ENCODE assay signal across 9 mouse cellular contexts in genomic region chr15:102471727-102472126, GRCm38 (mm10). TPM values are rescaled to one million over a fixed set of nuclear protein-coding genes. Genes with fewer than 3 reads are reported as not detected.
A peak's percentile ranks its signal among the peaks of the same experiment; 100 is the strongest.
DNase-seq lines count a peak whose midpoint lies in the region; ATAC-seq and TF ChIP-seq lines count a peak whose summit lies in the region.
"Had no signal": no experiment of that assay in that cellular context is flagged by ENCODE, and none has a peak within 500 bp of the region (broad histone marks: within the 10 kb centered on the region; RNA-seq: fewer than 3 reads in every experiment).

No protein-coding gene starts in this region.

- no peak for TF ChIP-seq CTCF in bone marrow macrophage, adult 2 months (IDR thresholded peaks at IDR 0.05; ENCODE audit: low read depth, low read length)

- H3K27ac ChIP-seq in heart, embryonic 14.5 days (replicated peaks in 1 of 2; ENCODE audit: control insufficient read depth in 1 of 2, insufficient read depth in 1 of 2, low read depth in 2 of 2, low read length in 2 of 2), result no peak overlapping the region; a peak in 1 of 4 replicates
- peak overlapping the region; percentile 33; the same call in 1 of the 2 replicates for H3K27ac ChIP-seq in bone marrow macrophage, adult 2 months (ENCODE audit: insufficient read depth, low read depth, low read length)
- H3K27ac ChIP-seq in hindbrain, embryonic 14.5 days, result no peak overlapping the region
- H3K27ac ChIP-seq in midbrain, embryonic 12.5 days (replicated peaks), result no peak overlapping the region

- H3K4me1 ChIP-seq in heart, embryonic 14.5 days (ENCODE audit: control insufficient read depth in 2 of 2, insufficient read depth in 2 of 2, low read length in 2 of 2), result peaks cover 2 to 18% of the 10 kb centered on the region in 2 experiments; a peak in 3 of 4 replicates
- peaks cover 6% of the 10 kb centered on the region for H3K4me1 ChIP-seq in bone marrow macrophage, adult 2 months (ENCODE audit: control insufficient read depth, insufficient read depth, low read length)
- peaks cover 16% of the 10 kb centered on the region for H3K4me1 ChIP-seq in hindbrain, embryonic 14.5 days (replicated peaks; ENCODE audit: control insufficient read depth, insufficient read depth, low read length)
- H3K4me1 ChIP-seq in midbrain, embryonic 12.5 days, result peaks cover 16% of the 10 kb centered on the region

- peaks cover 40% of the 10 kb centered on the region for H3K36me3 ChIP-seq in heart, embryonic 14.5 days (ENCODE audit: control insufficient read depth, insufficient read depth, low read length)
- peaks cover 34% of the 10 kb centered on the region for H3K36me3 ChIP-seq in hindbrain, embryonic 14.5 days (replicated peaks; ENCODE audit: control insufficient read depth, insufficient read depth)
- H3K36me3 ChIP-seq in midbrain, embryonic 12.5 days, result peaks cover 34% of the 10 kb centered on the region

- ATAC-seq in heart, embryonic 14.5 days (ENCODE audit: insufficient number of reproducible peaks, insufficient read depth, low FRiP score, low read depth), result no peak
- ATAC-seq in hindbrain, embryonic 14.5 days (ENCODE audit: low FRiP score), result no peak
- ATAC-seq in midbrain, embryonic 12.5 days (ENCODE audit: low FRiP score, low read depth), result no peak

- peak overlapping the region in 1 of 2 experiments; percentile 92; a peak in 2 of 4 replicates for H3K4me3 ChIP-seq in heart, embryonic 14.5 days (ENCODE audit: control insufficient read depth in 1 of 2, insufficient read depth in 1 of 2, low read depth in 1 of 2, low read length in 2 of 2)
- H3K4me3 ChIP-seq in bone marrow macrophage, adult 2 months (ENCODE audit: insufficient read depth, low read length), result peak overlapping the region; percentile 28; the same call in 1 of the 2 replicates
- peak overlapping the region; percentile 60 for H3K4me3 ChIP-seq in hindbrain, embryonic 14.5 days (replicated peaks; ENCODE audit: low read length)
- peak overlapping the region; percentile 74 for H3K4me3 ChIP-seq in midbrain, embryonic 12.5 days

- DNase-seq in heart, adult 8-10 months (ENCODE audit: low spot score), result no peak
- DNase-seq in hindbrain, embryonic 14.5 days (ENCODE audit: low spot score), result no peak
- DNase-seq in embryo, embryonic 10 days (ENCODE audit: low spot score), result no peak
- no peak for DNase-seq in left cerebral cortex, postnatal 14 days (ENCODE audit: low spot score in 2 of 2)
- no peak for DNase-seq in spleen, adult 18-20 months
- DNase-seq: cerebellum, adult 9-11 months had no signal

- no peak for TF ChIP-seq POLR2A in bone marrow macrophage, adult 2 months (IDR thresholded peaks at IDR 0.05; ENCODE audit: borderline replicate concordance, low read depth, low read length)

- peak overlapping the region; percentile 98 for H3K9ac ChIP-seq in heart, embryonic 14.5 days (ENCODE audit: low read length)
- H3K9ac ChIP-seq in hindbrain, embryonic 14.5 days, result peak overlapping the region; percentile 80
- H3K9ac ChIP-seq in midbrain, embryonic 12.5 days (replicated peaks), result peak overlapping the region; percentile 94

- H3K4me2 ChIP-seq in heart, embryonic 14.5 days (ENCODE audit: low read length), result peak overlapping the region; percentile 85
- peak overlapping the region; percentile 72 for H3K4me2 ChIP-seq in hindbrain, embryonic 14.5 days (replicated peaks)
- H3K4me2 ChIP-seq in midbrain, embryonic 12.5 days (replicated peaks), result peak overlapping the region; percentile 62

- intact Hi-C loops in left cerebral cortex, postnatal 14 days (cut with DNase I), result loop anchor here (5.0 kb wide), 1 partner anchor 41 kb away; no protein-coding TSS in a partner anchor

- H3K27me3 ChIP-seq in heart, embryonic 14.5 days (ENCODE audit: control insufficient read depth, insufficient read depth, low read length), result no peaks in the 10 kb centered on the region
- H3K27me3 ChIP-seq in hindbrain, embryonic 14.5 days (ENCODE audit: control insufficient read depth, insufficient read depth, low read length), result no peaks in the 10 kb centered on the region
- no peaks in the 10 kb centered on the region for H3K27me3 ChIP-seq in midbrain, embryonic 12.5 days

- no peaks in the 10 kb centered on the region for H3K9me3 ChIP-seq in heart, embryonic 14.5 days (ENCODE audit: control insufficient read depth, low read length)
- no peaks in the 10 kb centered on the region for H3K9me3 ChIP-seq in hindbrain, embryonic 14.5 days (ENCODE audit: control insufficient read depth, low read length)
- H3K9me3 ChIP-seq in midbrain, embryonic 12.5 days, result 0 out of 2 replicates have a peak, but pooled peaks cover 3% of the 10 kb centered on the region

RNA-seq across cellular contexts. Expression of gene Pcbp2, which starts 1.4 kb away (rescaled TPM):
- 184 and 194 TPM in 2 replicates for polyA plus RNA-seq in heart, embryonic 14.5 days (2014; fragmentation: Nextera tagmentation; extraction: Ambion mirVana)
- 100 to 1,000 TPM; 452 to 509 (median 465) TPM for total RNA-seq in heart, adult 8-10 months (2022)
- 724 and 763 TPM in 2 replicates for polyA plus RNA-seq in bone marrow macrophage, adult 2 months (2012; ENCODE audit: insufficient read depth, insufficient read length, missing spikeins)
- polyA plus RNA-seq in hindbrain, embryonic 14.5 days (2014; fragmentation: Nextera tagmentation; extraction: Ambion mirVana), result 158 and 166 TPM in 2 replicates
- polyA plus RNA-seq in midbrain, embryonic 12.5 days (2016; fragmentation: Nextera tagmentation; extraction: Ambion mirVana), result 168 and 186 TPM in 2 replicates
- 100 to 1,000 TPM; 436 to 453 TPM for total RNA-seq in left cerebral cortex, postnatal 14 days (2021)

RNA-seq across cellular contexts. Expression of gene Prr13, which starts 12.9 kb away (rescaled TPM):
- 108 and 114 TPM in 2 replicates for polyA plus RNA-seq in heart, embryonic 14.5 days (2014; fragmentation: Nextera tagmentation; extraction: Ambion mirVana)
- total RNA-seq in heart, adult 8-10 months (2022), result 10 to 100 TPM; 18.7 to 25.3 (median 22.0) TPM
- 372 and 379 TPM in 2 replicates for polyA plus RNA-seq in bone marrow macrophage, adult 2 months (2012; ENCODE audit: insufficient read depth, insufficient read length, missing spikeins)
- polyA plus RNA-seq in hindbrain, embryonic 14.5 days (2014; fragmentation: Nextera tagmentation; extraction: Ambion mirVana), result 98.3 and 105 TPM in 2 replicates
- polyA plus RNA-seq in midbrain, embryonic 12.5 days (2016; fragmentation: Nextera tagmentation; extraction: Ambion mirVana), result 84.9 and 97.9 TPM in 2 replicates
- total RNA-seq in left cerebral cortex, postnatal 14 days (2021), result 10 to 100 TPM; 22.3 to 24.8 TPM

RNA-seq across cellular contexts. Expression of gene Amhr2, which starts 26.6 kb away (rescaled TPM):
- 2.1 and 3.1 TPM in 2 replicates for polyA plus RNA-seq in heart, embryonic 14.5 days (2014; fragmentation: Nextera tagmentation; extraction: Ambion mirVana)
- total RNA-seq in heart, adult 8-10 months (2022), result under 1 TPM; 0.19 to 1.00 (median 0.63) TPM
- not detected in 2 replicates for polyA plus RNA-seq in bone marrow macrophage, adult 2 months (2012; ENCODE audit: insufficient read depth, insufficient read length, missing spikeins)
- 0.13 and 0.39 TPM in 2 replicates for polyA plus RNA-seq in hindbrain, embryonic 14.5 days (2014; fragmentation: Nextera tagmentation; extraction: Ambion mirVana)
- 0.29 TPM in 1 of 2 replicates, not detected in the other for polyA plus RNA-seq in midbrain, embryonic 12.5 days (2016; fragmentation: Nextera tagmentation; extraction: Ambion mirVana)
- under 1 TPM; 0.51 to 0.75 TPM for total RNA-seq in left cerebral cortex, postnatal 14 days (2021)

RNA-seq across cellular contexts. Expression of gene Gm10337, which starts 31.8 kb away (rescaled TPM):
- 4.2 TPM in 1 of 2 replicates, not detected in the other for polyA plus RNA-seq in heart, embryonic 14.5 days (2014; fragmentation: Nextera tagmentation; extraction: Ambion mirVana)
- not detected for total RNA-seq in heart, adult 8-10 months (2022)
- not detected in 2 replicates for polyA plus RNA-seq in bone marrow macrophage, adult 2 months (2012; ENCODE audit: insufficient read depth, insufficient read length, missing spikeins)
- polyA plus RNA-seq in hindbrain, embryonic 14.5 days (2014; fragmentation: Nextera tagmentation; extraction: Ambion mirVana), result 9.6 and 17.2 TPM in 2 replicates
- polyA plus RNA-seq in midbrain, embryonic 12.5 days (2016; fragmentation: Nextera tagmentation; extraction: Ambion mirVana), result 4.6 and 9.6 TPM in 2 replicates
- not detected for total RNA-seq in left cerebral cortex, postnatal 14 days (2021)

RNA-seq across cellular contexts. Expression of gene Map3k12, which starts 45.1 kb away (rescaled TPM):
- polyA plus RNA-seq in heart, embryonic 14.5 days (2014; fragmentation: Nextera tagmentation; extraction: Ambion mirVana), result 10.4 and 10.7 TPM in 2 replicates
- 1 to 10 TPM; 1.7 to 2.8 (median 2.3) TPM for total RNA-seq in heart, adult 8-10 months (2022)
- polyA plus RNA-seq in bone marrow macrophage, adult 2 months (2012; ENCODE audit: insufficient read depth, insufficient read length, missing spikeins), result 17.4 and 17.5 TPM in 2 replicates
- polyA plus RNA-seq in hindbrain, embryonic 14.5 days (2014; fragmentation: Nextera tagmentation; extraction: Ambion mirVana), result 43.9 and 47.5 TPM in 2 replicates
- 46.1 and 50.6 TPM in 2 replicates for polyA plus RNA-seq in midbrain, embryonic 12.5 days (2016; fragmentation: Nextera tagmentation; extraction: Ambion mirVana)
- total RNA-seq in left cerebral cortex, postnatal 14 days (2021), result 10 to 100 TPM; 93.7 to 94.0 TPM
